Mouse (Mus musculus): ENCODE measurements around the gene Rprd2. TPM values are rescaled to one million over a fixed set of nuclear protein-coding genes. Genes with fewer than 3 reads are reported as not detected.
"Not testable (repeated sequence)": the region's sequence is repeated elsewhere in the genome, so short reads cannot be mapped to it uniquely, and the experiment has no call there.

The Rprd2 gene
- 19.9 and 22.7 TPM in 2 replicates for polyA plus RNA-seq (2015; fragmentation: Nextera tagmentation; extraction: Ambion mirVana)

DNA sequence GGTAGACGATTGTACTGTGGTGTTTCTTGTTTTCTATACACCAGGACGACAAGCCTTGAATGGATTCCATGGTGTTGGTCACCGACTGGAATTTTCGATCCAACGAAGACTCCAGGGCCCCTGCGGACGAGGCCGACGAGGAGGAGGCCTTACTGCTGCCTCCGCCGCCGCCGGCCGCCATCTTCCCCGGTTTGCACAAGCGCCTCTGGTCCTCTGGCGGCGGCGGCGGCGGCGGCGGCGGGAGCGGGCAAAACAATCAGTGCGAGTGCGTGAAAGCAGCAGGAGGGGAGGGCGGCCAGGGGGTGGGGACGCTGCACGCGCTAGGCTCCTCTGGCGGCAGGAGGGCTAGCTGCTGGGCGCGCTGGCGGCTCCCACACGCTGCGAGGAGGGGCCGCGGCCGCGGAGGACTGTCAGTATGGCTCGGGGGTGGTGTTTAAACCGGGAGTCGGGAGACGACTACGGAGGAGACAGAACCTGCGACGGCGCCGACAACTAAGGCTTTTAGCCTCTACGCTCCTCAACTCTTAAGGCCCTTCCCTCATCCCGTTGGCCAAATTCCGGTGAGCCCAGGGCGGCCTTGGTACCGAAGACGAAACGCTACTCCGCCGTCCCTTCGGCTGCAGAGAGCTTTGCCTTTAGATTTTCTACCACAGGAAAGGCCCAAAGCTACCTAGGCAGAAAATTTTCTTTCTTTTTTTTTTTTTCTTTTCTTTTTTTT lies at the start of gene Rprd2:
Rprd2 (minus strand) TSS at position 293 of the 718 bp plus-strand sequence.
- peak within 1 kb of the TSS; percentile 74 for H3K4me3 ChIP-seq (ENCODE audit: low read length)
- under 1% methylated on average over 60 of the region's 60 CpGs for WGBS
- H3K36me3 ChIP-seq (ENCODE audit: insufficient read depth, low read length) = no peaks in the 10 kb centered on the region
- peak; percentile 65 for ATAC-seq (ENCODE audit: low FRiP score, low TSS enrichment)
- no peaks in the 10 kb centered on the region for H3K27me3 ChIP-seq (ENCODE audit: insufficient read depth, low read length)
- peak within 1 kb of the TSS; percentile 87 for H3K4me2 ChIP-seq (replicated peaks; ENCODE audit: low read depth, low read length)
- peaks cover 10% of the 10 kb centered on the region for H3K4me1 ChIP-seq (ENCODE audit: insufficient read depth, low read length)
- H3K27ac ChIP-seq (ENCODE audit: low read length) = peak within 1 kb of the TSS; percentile 100
- H3K9me3 ChIP-seq (ENCODE audit: low read length) = no peaks in the 10 kb centered on the region
- H3K9ac ChIP-seq (replicated peaks; ENCODE audit: low read length) = peak within 1 kb of the TSS; percentile 97

- no peaks in the 10 kb centered on the region for H3K9me3 ChIP-seq (ENCODE audit: low read length)
- H3K4me3 ChIP-seq (ENCODE audit: low read length) = no peak overlapping the region
- H3K27ac ChIP-seq (ENCODE audit: low read length) = no peak overlapping the region
- peaks cover 48% of the 10 kb centered on the region for H3K36me3 ChIP-seq (ENCODE audit: insufficient read depth, low read length)
- ATAC-seq (ENCODE audit: low FRiP score, low TSS enrichment) = no peak
- no peaks in the 10 kb centered on the region for H3K27me3 ChIP-seq (ENCODE audit: insufficient read depth, low read length)
- no peak overlapping the region for H3K4me2 ChIP-seq (replicated peaks; ENCODE audit: low read depth, low read length)
- WGBS = 98% methylated on average over 2 of the region's 2 CpGs
- no peak overlapping the region for H3K9ac ChIP-seq (replicated peaks; ENCODE audit: low read length)
- peaks cover 5% of the 10 kb centered on the region for H3K4me1 ChIP-seq (ENCODE audit: insufficient read depth, low read length)
Measured at GRCm38 (mm10) chr3:95867408-95867807, 48.7 kb upstream of the Rprd2 start.

- Histone ChIP-seq H3K4me2 (replicated peaks; ENCODE audit: low read depth, low read length) (no peak overlapping the region), H3K27me3 (ENCODE audit: insufficient read depth, low read length) (no peaks in the 10 kb centered on the region), H3K4me1 (ENCODE audit: insufficient read depth, low read length) (no peaks in the 10 kb centered on the region; the same call in 1 of the 2 replicates), H3K36me3 (ENCODE audit: insufficient read depth, low read length) (peaks cover 52% of the 10 kb centered on the region), H3K27ac (ENCODE audit: low read length) (no peak overlapping the region), H3K9me3 (ENCODE audit: low read length) (no peaks in the 10 kb centered on the region), H3K9ac (replicated peaks; ENCODE audit: low read length) (no peak overlapping the region), H3K4me3 (ENCODE audit: low read length) (no peak overlapping the region)
- ATAC-seq (ENCODE audit: low FRiP score, low TSS enrichment) = no peak
- WGBS = 81% methylated on average over 5 of the region's 5 CpGs
Measured at GRCm38 (mm10) chr3:95866071-95866470, 47.4 kb upstream of the Rprd2 start.

DNA sequence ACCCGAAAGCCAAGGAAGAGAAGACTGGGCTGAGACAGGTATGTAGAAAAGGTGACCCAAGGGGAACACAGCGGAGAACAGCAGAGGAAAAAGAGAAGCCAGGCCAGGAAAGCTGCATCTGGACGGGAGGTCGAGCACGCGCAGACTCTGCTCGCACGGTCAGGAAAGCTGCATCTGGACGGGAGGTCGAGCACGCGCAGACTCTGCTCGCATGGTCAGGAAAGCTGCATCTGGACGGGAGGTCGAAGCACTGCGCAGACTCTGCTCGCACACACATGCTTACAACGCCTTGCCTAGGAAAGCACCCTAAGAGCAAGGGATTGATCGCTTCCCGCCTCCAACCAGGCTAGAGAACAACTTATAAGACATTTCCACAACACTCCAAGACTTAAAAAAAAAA lies 46.9 kb upstream of the Rprd2 start:
- Histone ChIP-seq H3K27me3 (ENCODE audit: insufficient read depth, low read length) (no peaks in the 10 kb centered on the region), H3K4me1 (ENCODE audit: insufficient read depth, low read length) (no peaks in the 10 kb centered on the region; the same call in 1 of the 2 replicates), H3K36me3 (ENCODE audit: insufficient read depth, low read length) (peaks cover 52% of the 10 kb centered on the region), H3K4me3 (ENCODE audit: low read length) (no peak overlapping the region), H3K9me3 (ENCODE audit: low read length) (no peaks in the 10 kb centered on the region), H3K27ac (ENCODE audit: low read length) (no peak overlapping the region), H3K4me2 (replicated peaks; ENCODE audit: low read depth, low read length) (no peak overlapping the region), H3K9ac (replicated peaks; ENCODE audit: low read length) (no peak overlapping the region)
- no peak for ATAC-seq (ENCODE audit: low FRiP score, low TSS enrichment)
- WGBS = 94% methylated on average over 20 of the region's 20 CpGs

DNA sequence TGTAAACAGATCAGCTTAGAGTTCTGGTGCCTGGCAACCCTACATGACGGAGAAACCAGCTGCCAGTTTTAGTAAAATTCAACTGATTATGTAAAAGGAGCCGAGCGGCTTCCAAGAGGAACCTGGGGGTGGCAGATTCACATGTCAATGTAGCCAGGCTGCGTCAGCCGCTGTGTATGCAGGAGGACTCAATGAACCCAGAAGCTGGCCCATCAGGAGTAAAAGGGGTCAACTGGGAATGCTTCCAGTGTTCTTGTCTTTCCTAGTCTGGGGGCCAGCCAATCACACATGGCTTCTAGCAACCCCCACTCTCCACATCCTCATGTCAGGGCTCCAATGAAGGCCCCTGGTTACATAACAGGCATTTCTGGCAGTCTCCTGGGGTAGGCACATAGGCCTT lies 46.4 kb upstream of the Rprd2 start:
- Histone ChIP-seq H3K27me3 (ENCODE audit: insufficient read depth, low read length) (no peaks in the 10 kb centered on the region), H3K9me3 (ENCODE audit: low read length) (no peaks in the 10 kb centered on the region), H3K4me2 (replicated peaks; ENCODE audit: low read depth, low read length) (no peak overlapping the region), H3K9ac (replicated peaks; ENCODE audit: low read length) (no peak overlapping the region), H3K27ac (ENCODE audit: low read length) (no peak overlapping the region), H3K36me3 (ENCODE audit: insufficient read depth, low read length) (peaks cover 52% of the 10 kb centered on the region), H3K4me3 (ENCODE audit: low read length) (no peak overlapping the region), H3K4me1 (ENCODE audit: insufficient read depth, low read length) (no peaks in the 10 kb centered on the region)
- ATAC-seq (ENCODE audit: low FRiP score, low TSS enrichment) = no peak
- 82% methylated on average over 5 of the region's 5 CpGs for WGBS

GRCm38 (mm10) chr3:95863578-95863977 lies 44.9 kb upstream of the Rprd2 start:
- no peak overlapping the region for H3K9ac ChIP-seq (replicated peaks; ENCODE audit: low read length)
- peaks cover 42% of the 10 kb centered on the region for H3K36me3 ChIP-seq (ENCODE audit: insufficient read depth, low read length)
- H3K4me3 ChIP-seq (ENCODE audit: low read length) = no peak overlapping the region
- ATAC-seq (ENCODE audit: low FRiP score, low TSS enrichment) = no peak
- no peaks in the 10 kb centered on the region for H3K4me1 ChIP-seq (ENCODE audit: insufficient read depth, low read length)
- H3K4me2 ChIP-seq (replicated peaks; ENCODE audit: low read depth, low read length) = no peak overlapping the region
- H3K27ac ChIP-seq (ENCODE audit: low read length) = no peak overlapping the region
- H3K9me3 ChIP-seq (ENCODE audit: low read length) = no peaks in the 10 kb centered on the region
- WGBS = 69% methylated on average over 7 of the region's 7 CpGs
- H3K27me3 ChIP-seq (ENCODE audit: insufficient read depth, low read length) = no peaks in the 10 kb centered on the region

- Histone ChIP-seq H3K4me2 (replicated peaks; ENCODE audit: low read depth, low read length) (no peak overlapping the region), H3K4me1 (ENCODE audit: insufficient read depth, low read length) (no peaks in the 10 kb centered on the region), H3K9ac (replicated peaks; ENCODE audit: low read length) (no peak overlapping the region), H3K4me3 (ENCODE audit: low read length) (no peak overlapping the region), H3K9me3 (ENCODE audit: low read length) (no peaks in the 10 kb centered on the region), H3K36me3 (ENCODE audit: insufficient read depth, low read length) (peaks cover 26% of the 10 kb centered on the region), H3K27ac (ENCODE audit: low read length) (no peak overlapping the region), H3K27me3 (ENCODE audit: insufficient read depth, low read length) (no peaks in the 10 kb centered on the region)
- peak; percentile 46; the same call in 1 of the 2 replicates for ATAC-seq (ENCODE audit: low FRiP score, low TSS enrichment)
- WGBS = 46% methylated on average over 2 of the region's 2 CpGs
Measured at GRCm38 (mm10) chr3:95861796-95862195, 43.1 kb upstream of the Rprd2 start.

DNA sequence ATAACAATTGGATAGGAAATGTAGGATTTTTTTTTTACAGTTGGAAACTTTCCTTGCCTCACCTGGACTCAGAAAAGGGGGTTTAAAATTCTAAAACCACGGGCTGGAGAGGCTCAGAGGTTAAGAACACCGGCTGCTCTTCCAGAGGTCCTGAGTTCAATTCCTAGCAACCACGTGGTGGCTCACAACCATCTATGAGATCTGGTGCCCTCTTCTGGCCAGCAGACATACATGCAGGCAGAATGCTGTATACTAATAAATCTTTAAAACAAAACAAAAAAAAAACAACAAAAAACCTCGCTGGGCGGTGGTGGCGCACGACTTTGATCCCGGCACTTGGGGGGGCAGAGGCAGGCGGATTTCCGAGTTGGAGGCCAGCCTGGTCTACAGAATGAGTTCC lies 42.6 kb upstream of the Rprd2 start:
- Histone ChIP-seq H3K4me2 (replicated peaks; ENCODE audit: low read depth, low read length) (no peak overlapping the region), H3K27ac (ENCODE audit: low read length) (no peak overlapping the region), H3K9me3 (ENCODE audit: low read length) (no peaks in the 10 kb centered on the region), H3K4me1 (ENCODE audit: insufficient read depth, low read length) (no peaks in the 10 kb centered on the region), H3K27me3 (ENCODE audit: insufficient read depth, low read length) (no peaks in the 10 kb centered on the region), H3K36me3 (ENCODE audit: insufficient read depth, low read length) (peaks cover 25% of the 10 kb centered on the region), H3K9ac (replicated peaks; ENCODE audit: low read length) (no peak overlapping the region), H3K4me3 (ENCODE audit: low read length) (no peak overlapping the region)
- ATAC-seq (ENCODE audit: low FRiP score, low TSS enrichment) = no peak
- 71% methylated on average over 10 of the region's 10 CpGs for WGBS

DNA sequence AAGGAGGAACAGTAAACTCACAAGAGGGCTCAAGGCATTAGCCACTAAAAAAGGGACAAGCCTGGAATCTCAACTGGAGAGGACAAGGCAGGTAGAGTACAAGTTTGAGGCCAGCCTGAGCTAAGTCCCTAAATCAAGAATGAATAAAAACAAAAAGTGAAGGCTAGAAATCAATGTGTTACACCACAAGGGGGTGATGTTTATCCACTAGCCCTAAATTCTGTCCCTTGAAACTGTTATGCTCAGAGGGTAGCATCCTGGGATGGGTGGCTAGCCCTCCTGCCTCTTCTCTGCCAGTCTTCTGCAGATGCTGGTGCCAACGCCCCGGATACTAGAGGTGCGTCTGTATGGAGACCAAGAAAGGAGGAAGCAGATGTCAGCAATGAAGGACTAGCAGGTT lies 41.7 kb upstream of the Rprd2 start:
- ATAC-seq (ENCODE audit: low FRiP score, low TSS enrichment) = no peak

GRCm38 (mm10) chr3:95858278-95858677 lies 39.6 kb upstream of the Rprd2 start:
- H3K9me3 ChIP-seq (ENCODE audit: low read length); ATAC-seq (ENCODE audit: low FRiP score, low TSS enrichment); H3K27me3 ChIP-seq (ENCODE audit: insufficient read depth, low read length); H3K27ac ChIP-seq (ENCODE audit: low read length); H3K9ac ChIP-seq (replicated peaks; ENCODE audit: low read length); H3K4me1 ChIP-seq (ENCODE audit: insufficient read depth, low read length); H3K4me3 ChIP-seq (ENCODE audit: low read length); H3K4me2 ChIP-seq (replicated peaks; ENCODE audit: low read depth, low read length): not testable (repeated sequence)
- H3K36me3 ChIP-seq (ENCODE audit: insufficient read depth, low read length) = peaks cover 11% of the 10 kb centered on the region
- 81% methylated on average over 3 of the region's 3 CpGs for WGBS

More for the DNA sequence above, 41.7 kb upstream of the Rprd2 start:
- Histone ChIP-seq H3K27me3 (ENCODE audit: insufficient read depth, low read length) (no peaks in the 10 kb centered on the region), H3K9me3 (ENCODE audit: low read length) (no peaks in the 10 kb centered on the region), H3K4me2 (replicated peaks; ENCODE audit: low read depth, low read length) (no peak overlapping the region), H3K4me1 (ENCODE audit: insufficient read depth, low read length) (no peaks in the 10 kb centered on the region), H3K9ac (replicated peaks; ENCODE audit: low read length) (no peak overlapping the region), H3K27ac (ENCODE audit: low read length) (no peak overlapping the region), H3K36me3 (ENCODE audit: insufficient read depth, low read length) (peaks cover 22% of the 10 kb centered on the region), H3K4me3 (ENCODE audit: low read length) (no peak overlapping the region)
- WGBS = 82% methylated on average over 3 of the region's 3 CpGs

All from kidney, embryonic 16.5 days (tissue).